Mouse (Mus musculus): ENCODE results near the gene Fam222b.
A peak's percentile ranks its signal among the peaks of the same experiment; 100 is the strongest.
"Not testable (repeated sequence)": the region's sequence is repeated elsewhere in the genome, so short reads cannot be mapped to it uniquely, and the experiment has no call there.

The Fam222b gene

DNA sequence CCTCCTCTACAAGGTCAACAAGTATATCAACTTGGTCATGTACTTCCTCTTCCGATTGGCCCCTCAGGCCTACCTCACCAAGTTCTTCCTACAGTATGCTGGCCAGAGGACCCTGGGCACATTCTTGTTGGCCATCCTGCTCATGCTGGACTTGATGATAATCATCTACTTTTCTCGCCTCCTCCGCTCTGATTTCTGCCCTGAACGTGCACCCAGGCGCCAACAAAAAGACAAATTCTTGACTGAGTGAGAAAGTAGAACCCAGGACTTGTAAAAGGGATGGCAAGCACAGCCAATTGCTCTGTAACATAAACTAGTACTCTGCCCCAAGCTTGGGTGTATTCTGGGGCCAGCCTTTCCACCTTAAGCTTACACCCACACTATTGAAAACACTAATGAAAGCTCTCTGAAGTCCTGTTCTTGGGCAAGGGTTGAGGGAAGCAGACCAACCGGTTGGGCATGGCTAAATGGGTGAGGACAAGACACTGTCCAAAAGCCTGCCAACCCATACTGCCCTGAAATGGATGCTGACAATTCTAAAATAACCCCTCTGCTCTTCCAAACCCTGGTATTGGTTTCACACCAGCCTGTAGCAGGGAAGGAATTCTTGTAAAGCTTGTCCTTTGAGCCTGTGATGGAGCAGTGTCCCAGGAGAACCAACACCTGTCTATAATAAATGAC is 85.8 kb downstream of the Fam222b start:
- DNase-seq (ENCODE audit: low spot score), result no peak

DNA sequence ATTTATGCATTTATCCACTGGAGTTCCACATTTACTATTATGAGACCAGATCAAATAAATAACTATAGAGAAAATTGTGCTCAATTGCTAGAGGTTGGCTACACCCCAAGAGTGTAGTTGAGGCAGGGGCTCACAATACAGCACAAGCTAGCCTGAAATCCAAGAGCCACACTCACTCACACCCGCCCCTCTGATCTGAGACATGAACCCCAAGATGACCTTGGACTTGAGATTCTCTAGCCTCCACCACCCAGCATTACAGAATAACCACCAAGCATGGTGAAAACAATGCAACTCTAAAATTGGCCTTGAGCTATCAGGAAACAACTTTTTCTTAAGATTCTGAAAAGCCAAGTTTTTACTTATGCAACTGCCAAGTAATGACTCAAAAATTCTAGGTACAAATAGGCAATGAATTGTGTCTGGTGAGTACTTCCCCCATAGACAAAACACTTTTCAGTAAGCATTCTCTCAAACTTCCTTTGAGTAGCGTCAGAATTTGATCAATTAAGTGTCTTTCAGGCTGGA is 87.4 kb downstream of the Fam222b start:
- DNase-seq (ENCODE audit: low spot score), result no peak

DNA sequence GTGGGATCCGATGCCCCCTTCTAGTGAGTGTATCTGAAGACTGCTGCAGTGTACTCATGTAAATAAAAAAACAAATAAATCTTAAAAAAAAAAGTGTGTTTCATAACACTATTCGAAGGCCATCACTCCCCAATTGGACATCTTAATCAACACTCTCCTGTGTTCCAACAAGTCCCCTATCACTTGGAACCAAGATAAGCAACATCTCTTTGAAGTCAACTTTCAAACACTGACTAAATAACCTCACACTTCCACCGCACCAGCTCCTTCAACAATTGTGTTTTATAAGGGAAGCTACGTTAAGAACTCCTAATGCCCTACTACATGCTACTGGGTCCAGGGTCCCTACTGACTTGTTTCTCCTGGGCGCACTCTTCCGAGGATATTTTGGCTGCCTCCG is 88.0 kb downstream of the Fam222b start:
- no peak for DNase-seq (ENCODE audit: low spot score)

DNA sequence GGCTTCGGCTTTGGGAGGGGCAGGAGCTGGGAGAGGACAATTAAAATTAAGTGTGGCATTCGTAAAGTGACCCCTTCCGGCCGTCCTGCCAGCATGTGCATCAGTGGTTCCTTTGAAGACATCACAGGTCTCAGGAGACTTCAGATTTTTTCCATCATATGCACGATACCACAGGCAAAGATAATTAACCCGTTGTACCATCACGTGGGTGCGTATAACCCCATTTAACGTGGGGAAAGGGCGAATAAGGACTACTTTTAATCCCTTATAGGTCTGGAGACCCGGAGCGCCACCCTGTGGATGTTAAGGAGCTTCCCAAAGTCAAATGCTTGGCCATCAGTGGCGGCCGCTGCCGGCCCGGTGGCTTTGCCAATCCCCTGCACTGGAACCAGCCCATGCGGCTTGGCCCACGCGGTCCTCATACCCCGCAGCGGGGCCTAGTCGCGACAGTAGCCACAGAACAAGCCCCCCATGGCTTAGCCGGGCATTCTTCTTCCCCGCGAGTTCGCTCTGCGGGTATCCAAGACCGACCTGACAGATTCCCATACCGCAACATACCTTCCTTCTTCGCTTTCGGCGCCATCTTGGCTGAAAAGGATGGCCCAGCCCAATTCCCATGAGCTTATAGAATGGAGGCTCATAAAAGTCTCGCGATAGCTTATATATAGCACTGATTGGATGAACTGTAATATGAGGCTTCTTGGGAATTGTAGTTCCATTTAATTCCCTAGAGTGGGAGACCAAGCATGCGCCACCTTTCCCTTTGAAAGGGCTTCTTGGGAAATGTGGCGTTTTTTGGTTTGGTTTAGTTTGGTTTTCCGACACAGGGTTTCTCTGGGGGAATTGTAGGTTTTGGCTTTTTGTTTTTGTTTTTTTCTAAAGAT is 88.7 kb downstream of the Fam222b start, which contains the start of gene Rpl23a:
Gene Rpl23a (minus strand): TSS at position 624 of the 884 bp plus-strand sequence.
- peak; percentile 93 for DNase-seq (ENCODE audit: low spot score)

DNA sequence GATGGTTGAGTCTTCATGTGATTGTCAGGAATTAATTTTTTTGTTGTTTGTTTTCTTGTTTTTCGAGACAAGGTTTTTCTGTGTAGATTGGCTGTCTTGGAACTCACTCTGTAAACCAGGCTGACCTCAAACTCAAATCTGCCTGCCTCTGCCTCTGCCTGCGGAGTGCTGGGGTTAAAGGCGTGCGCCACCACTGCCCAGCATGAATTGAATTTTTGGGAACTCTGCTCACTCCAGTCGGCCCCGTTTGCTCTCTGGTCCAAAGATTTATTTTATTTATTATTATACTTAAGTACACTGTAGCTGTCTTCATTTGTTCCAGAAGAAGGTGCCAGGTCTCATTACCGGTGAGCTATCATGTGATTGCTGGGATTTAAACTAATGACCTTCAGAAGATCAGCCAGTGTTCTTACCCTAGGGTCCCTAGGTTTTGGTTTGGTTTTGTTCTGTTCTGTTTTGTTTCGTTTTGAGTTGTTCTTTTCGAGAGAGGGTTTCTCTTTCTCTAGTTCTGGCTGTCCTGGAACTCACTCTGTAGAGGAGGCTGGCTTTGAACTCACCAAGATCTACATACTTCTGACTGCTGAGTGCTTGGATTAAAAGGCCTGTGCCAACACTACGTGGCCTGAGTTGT is 89.5 kb downstream of the Fam222b start:
- no peak for DNase-seq (ENCODE audit: low spot score)

DNA sequence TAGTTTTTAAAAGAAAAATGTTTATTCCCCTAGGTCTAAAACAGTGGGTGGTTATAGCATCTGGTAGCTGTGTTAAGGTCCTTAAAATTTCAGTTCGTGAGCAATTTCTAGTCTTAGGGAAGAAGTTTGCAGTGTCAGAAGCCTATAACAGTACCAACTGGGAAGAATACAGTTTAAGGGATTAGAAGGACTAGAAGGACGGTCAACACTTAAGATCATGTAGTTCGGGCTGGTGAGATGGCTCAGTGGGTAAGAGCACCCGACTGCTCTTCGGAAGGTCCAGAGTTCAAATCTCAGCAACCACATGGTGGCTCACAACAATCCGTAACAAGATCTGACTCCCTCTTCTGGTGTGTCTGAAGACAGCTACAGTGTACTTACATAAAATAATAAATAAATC is 90.2 kb downstream of the Fam222b start:
- DNase-seq (ENCODE audit: low spot score), result not testable (repeated sequence)

DNA sequence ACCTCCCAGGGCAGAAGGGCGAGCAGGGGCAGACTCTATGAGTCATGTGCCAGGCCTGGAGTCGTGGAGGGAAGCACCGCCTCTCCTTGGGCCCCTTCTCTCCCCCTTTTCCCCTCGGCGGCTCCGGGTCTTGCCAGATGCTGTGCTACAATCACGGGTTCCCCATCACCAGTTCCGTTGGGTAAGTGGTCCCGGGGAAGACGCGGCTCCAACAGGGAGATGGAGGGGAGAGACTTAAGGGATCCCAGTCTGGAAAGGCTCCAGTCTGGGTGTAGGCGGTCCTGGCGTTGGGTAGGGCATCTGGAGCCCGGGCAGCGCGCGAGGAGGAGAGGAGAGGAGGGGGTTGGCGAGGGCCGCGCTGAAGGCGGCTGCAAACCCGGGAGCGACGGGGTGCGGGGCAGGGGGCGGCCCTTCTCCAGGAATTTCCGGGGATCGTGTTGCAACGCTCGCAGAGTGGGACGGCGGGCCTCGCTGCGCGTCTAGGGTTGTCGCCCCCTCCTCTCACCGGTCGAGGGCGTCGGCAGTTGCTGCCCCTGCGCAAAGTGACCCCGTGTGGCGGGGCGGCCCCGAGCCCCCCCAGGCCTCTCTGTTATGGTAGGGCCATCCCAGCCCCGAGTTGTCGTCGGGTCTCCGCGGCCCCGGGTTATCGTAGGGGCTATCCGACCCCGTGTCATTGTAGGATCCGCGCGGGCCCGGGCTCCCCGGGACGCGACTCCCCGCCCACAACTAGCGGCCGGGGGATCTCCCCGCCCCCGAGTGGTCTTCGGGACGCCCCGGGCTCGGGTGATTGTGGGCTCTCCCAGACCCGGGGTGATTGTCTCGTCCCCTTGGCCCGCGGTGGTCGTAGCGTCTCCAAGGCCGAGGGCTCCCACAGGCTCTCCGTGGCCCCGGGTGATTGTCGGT is 94.1 kb downstream of the Fam222b start, which contains the start of gene Rab34:
Gene Rab34 (plus strand): TSS at position 100 of the 903 bp plus-strand sequence.
- DNase-seq (ENCODE audit: low spot score), result peak; percentile 60

DNA sequence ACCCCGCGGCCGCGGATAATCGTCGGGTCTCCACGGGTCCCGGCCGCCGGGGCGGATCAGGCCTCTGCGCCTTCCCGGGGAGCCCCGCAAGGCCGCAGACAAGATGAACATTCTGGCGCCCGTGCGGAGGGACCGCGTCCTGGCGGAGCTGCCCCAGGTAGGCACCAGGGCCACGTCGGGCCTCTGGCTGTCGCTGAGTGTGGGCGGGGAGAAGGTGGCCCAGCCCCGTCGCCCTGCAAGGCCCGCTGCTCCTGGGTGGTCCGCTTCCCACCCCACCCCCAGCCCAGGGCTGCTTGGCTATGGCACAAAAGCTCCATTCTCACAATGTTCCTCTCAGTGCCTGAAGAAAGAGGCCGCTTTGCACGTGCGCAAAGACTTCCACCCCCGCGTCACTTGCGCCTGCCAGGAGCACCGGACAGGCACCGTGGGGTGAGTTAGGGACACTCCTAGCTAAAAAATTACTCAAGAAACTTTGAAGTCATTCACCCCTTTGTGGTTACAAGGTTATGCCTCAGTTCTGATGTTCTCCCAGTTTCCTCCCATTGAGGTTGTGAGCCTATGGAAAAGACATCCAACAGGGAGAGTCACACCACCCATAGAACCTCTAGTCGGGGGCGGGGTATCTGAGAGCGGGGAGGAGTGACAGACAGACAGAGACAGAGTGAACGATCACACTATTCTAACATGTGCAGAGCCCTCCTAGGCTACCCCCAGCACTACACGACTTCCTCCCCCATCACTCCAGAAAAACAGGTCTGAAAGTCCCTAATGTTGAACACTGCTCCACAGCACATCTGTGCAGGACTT is 95.0 kb downstream of the Fam222b start:
- peak; percentile 37 for DNase-seq (ENCODE audit: low spot score)

DNA sequence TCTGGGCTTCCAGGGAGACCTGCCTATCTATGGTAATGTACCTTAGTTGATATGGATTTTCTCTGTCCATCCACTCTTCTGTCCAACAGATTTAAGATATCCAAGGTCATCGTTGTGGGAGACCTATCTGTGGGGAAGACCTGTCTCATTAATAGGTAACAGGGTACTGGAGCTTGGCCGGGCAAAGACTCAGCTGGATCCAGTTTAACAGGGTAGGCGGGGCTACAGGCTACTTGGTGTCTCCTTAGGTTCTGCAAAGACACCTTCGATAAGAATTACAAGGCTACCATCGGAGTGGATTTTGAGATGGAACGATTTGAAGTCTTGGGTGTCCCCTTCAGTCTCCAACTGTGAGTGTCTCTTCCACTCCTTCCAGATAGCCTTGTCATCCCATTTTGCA is 95.6 kb downstream of the Fam222b start:
- DNase-seq (ENCODE audit: low spot score), result no peak

DNA sequence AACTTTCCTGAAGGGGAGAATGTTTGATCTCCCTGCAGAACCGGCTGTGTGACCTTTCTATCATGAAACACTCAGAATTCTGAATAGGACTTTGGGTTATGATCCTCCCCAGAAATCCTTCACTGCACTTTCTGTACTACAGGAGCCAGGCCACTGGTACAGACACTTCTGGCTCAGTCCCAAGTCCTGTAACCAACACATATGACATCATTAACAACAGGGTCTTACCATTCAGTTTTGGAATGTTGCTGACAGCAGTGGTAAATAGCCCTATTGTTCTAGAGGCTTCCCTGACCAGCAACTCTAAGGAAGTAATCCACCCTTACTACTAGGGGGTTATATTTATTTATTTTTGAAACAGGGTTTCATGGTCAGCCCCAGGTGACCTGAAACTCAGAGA is 98.7 kb downstream of the Fam222b start, which contains the start of gene Proca1:
Gene Proca1 (plus strand): TSS at position 280 of the 400 bp plus-strand sequence.
- DNase-seq (ENCODE audit: low spot score), result no peak

DNA sequence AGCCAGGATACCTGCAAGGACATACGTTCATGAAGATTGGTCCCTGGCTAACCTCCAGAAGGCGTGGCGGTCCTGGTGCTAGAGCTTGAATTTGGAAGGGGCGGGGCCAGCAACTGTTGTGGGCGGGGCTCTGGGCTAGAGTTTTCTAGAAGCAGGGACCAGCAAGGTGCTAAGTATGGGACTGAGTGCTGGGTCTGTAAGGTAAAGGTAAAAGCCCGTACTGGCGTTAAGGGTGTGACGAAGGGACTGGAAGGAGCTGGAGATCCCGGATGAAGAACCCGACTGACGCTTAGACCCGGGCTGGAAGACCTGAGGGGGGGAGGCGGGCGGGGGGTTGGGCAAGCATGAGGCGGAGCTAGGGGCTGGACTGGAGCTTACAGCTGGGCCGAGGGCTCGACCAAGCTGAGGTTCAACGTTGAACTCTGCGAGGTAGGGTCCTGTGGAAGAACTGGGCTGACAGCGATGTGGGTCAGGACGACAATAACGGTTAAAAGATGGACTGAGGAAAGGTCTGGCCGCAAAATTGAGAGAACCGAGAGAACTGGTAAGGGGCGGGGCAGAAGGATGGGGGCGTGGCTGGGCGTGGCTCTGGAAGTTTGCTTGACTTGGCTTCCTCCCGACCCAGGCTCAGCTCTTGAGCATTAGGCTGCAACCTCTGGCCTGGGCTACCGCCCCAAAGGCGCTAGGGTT is 100.1 kb downstream of the Fam222b start:
- peak; percentile 82 for DNase-seq (ENCODE audit: low spot score)

DNA sequence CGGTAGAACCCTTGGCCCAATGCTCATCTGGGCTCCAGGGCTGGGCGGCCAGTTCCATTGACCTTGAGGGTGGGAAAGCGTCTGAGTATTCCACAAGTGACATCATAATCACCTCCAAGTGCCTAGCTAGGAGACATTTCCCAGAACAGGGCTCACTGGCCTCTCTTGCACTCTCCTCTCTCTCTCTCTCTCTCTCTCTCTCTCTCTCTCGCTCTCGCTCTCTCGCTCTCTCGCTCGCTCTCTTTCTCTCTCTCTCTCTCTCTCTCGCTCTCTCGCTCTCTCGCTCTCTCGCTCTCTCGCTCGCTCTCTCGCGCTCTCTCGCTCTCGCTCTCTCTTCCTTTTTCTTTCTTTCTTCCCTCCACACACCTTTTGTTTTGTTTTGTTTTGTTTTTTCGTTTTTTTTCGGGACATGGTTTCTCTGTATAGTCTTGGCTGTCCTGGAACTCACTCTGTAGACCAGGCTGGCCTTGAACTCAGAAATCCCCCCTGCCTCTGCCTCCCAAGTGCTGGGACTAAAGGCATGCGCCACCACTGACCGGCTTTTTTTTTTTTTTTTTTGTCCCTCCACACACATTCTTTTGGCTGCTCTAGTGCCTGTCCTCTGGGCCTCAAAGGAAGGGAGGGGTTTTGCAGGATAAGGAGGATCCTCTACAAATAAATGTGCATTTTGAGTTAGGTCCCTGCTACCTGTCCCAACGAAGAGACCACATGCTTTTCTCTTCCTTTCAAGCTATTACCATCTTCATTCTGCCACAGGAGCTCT is 100.8 kb downstream of the Fam222b start:
- DNase-seq (ENCODE audit: low spot score), result no peak

DNA sequence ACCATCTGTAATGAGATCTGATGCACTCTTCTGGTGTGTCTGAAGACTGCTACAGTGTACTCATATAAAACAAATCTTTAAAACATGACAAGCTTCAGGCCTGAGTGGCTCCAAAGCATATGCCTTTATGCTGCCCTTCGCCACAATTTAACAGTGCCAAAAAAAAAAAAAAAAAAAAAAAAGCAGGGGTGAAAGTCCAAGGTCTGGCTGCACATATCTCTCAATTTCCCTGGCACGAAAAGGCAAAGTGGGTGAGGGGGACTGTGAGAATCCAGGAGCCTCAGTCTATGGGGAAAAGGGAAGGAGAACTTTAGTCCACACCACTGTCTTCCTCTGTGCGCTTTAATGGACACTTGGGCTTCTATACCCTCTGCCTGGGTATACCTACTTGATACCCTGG is 107.9 kb downstream of the Fam222b start:
- DNase-seq (ENCODE audit: low spot score), result no peak

DNA sequence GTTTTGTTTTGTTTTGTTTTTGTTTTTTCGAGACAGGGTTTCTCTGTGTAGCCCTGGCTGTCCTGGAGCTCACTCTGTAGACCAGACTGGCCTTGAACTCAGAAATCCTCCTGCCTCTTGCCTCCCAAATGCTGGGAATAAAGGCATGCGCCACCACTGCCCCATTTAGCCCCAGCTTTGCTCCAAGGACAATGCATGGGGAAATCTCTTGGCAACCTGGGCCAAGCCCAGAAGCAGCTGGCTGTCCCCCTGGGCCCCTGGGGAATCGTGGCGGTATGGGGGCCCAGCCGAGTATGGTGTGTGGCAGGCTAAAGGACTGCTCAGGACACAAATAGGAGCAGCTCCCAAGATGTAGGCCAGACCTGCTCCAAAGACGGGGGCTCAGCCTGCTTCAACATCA is 109.8 kb downstream of the Fam222b start:
- DNase-seq (ENCODE audit: low spot score), result no peak

DNA sequence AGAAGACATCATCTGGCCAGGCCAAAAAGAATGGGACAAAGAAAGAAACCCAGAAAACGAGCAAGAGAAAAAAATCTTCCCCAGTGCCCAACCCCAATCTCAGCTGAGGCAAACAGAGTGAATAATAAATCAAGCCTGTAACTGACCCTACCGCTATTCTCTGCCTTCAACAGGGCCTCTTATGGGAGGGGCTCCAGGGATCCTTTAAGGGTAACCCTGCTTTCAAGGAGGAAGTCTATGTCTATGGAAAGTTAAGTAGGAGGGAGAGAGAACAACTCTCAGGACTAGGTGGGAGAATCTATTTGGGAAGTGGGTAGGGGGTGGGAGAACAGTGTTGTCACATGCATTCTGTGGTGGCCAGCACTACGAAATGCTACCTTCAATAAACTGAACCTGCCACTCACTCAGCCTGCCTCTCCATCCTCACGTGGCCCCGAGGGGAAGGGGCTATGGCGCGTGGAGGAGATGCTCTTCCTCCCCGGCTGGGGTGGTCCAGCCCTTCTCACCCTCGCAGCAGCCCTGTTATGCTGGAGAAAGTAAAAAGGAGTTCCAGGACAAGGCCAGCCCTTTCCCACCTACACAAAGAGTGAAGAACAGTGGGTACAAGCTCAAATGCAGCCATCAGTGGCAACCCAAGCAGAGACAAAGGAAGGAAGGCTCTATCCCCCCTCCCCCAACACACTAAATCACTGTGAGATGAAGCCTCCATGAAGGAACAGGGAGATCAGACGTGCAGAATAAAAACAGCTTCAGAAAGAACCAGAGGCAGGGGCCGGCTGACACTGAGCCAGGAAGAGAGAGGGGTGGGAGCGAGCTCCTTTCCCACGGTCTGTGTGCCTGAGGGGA is 111.1 kb downstream of the Fam222b start:
- no peak for DNase-seq (ENCODE audit: low spot score)
